Mouse (Mus musculus): ENCODE data around the gene Cfap73.

DNA sequence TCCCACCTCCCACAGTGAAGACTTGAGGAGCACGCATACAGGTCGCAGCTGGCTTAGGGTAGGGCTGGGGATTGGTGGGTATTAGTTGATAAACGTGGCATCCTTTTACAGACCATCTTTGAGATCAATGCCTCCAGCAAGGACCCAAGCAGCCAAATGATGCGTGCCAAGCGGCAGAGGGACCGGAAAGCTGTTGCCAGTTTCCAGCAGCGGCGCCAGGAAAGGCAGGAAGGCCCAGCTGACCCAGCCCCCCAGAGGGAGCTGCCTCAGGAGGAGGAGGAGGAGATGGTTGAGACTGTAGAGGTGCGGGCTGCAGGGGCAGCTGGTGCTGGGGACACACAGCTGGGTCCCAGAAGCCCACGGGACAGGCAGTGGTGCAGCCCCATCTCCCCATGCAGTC is 9.6 kb downstream of the Cfap73 start:
- TF ChIP-seq CTCF (IDR thresholded peaks at IDR 0.05; ENCODE audit: low read depth, low read length) (no peak), POLR2A (IDR thresholded peaks at IDR 0.05; ENCODE audit: extremely low read depth, insufficient read depth, low read length) (no peak)
